Mouse (Mus musculus) cerebellum, postnatal 10 days (tissue): ENCODE data around the gene Rnf39.
A peak's percentile ranks its signal among the peaks of the same experiment; 100 is the strongest.

ENCODE experiments used
- DNase-seq, 2 experiments: peaks; one replicate each; pipeline ENCODE4 v3.0.0; 2021; ENCODE audit warnings: mixed read lengths in 2 of 2

Rnf39 gene

DNA sequence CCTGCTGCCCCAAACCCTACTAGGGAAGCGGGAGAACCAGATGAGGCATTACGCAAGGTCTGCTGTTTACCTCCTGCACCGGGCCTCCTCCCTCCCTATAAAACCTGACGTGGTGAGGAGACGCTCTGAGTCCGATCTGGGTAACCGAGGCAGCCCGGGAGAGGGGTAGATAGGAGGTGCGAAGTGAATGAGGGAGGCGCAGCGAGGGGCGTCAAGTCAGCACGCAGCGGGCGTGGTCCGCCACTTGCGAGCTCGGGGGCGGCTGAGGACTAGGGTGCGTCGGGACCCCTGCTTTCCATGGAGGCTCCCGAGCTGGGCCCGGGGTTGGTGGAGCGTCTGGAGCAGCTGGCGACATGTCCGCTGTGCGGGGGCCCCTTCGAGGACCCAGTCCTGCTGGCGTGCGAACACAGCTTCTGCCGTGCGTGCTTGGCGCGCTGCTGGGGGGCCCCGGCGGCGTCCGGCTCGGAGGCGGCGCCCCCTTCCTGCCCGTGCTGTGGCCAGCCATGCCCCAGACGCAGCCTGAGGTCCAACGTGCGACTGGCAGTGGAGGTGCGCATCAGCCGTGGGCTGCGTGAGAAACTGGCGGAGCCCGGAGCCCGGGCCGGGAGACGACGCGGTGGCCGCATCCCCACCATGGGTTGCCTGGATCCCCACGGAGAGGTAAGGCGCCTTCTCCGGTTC is at the start of gene Rnf39:
TSS of gene Rnf39 (plus strand) at position 128 of the 681 bp plus-strand sequence.
- DNase-seq: peak; percentile 27 to 34

DNA sequence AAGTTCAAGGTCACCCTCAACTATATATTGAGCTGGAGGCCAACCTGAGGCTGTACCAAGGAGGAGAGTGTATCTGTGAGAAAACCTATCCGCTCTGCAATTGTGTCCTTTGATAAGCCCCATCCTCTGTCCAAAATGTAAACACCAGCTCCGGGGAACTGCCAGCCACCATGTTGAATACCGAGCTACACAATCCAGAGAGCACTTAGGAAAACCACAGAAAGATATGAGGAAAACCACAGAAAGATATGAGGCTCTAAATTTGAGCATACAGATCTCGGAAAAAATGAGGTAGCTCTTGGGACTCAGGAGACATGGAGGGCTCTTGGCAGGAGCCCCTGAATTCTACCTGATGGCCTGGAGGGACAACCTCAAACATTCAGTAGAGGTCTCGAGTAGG is 49.3 kb upstream of the Rnf39 start:
- no peak for DNase-seq

DNA sequence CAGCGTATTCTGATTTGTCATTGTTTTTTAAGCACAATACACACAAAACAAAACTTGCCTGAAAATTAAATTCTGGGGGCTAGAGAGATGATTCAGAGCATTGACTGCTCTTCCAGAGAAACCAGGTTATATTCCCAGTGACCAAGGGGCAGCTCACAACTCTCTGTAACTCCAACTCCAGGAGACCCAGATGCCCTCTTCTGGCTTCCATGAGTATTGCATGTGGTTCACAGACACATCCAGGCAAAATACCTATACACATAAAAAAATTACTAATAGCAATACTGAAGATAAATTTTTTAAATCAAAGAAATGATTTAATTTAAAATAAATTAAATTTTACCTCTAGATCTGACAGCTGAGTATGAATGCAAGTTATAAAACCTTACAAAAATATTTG is 46.1 kb upstream of the Rnf39 start:
- DNase-seq: peak; percentile 66 to 76

DNA sequence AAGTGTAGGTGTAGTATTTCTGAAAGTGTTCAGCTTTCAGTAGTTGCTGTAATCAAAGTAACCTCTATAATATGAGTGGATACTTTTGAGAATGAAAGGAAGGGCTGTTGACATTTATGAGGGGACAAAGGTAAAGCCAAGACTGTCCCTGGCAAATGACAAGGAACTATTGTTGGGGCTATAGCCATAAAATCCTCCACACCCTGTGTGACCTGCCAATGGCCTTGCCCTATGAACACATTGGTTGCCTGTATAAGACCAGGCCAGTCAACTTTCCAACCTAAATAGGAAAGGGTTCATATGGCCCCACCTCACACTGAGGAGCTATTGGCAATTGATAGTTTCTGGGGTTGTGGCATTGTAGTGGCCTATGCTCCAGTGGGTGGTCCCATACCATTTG is 45.7 kb upstream of the Rnf39 start:
- no peak for DNase-seq

DNA sequence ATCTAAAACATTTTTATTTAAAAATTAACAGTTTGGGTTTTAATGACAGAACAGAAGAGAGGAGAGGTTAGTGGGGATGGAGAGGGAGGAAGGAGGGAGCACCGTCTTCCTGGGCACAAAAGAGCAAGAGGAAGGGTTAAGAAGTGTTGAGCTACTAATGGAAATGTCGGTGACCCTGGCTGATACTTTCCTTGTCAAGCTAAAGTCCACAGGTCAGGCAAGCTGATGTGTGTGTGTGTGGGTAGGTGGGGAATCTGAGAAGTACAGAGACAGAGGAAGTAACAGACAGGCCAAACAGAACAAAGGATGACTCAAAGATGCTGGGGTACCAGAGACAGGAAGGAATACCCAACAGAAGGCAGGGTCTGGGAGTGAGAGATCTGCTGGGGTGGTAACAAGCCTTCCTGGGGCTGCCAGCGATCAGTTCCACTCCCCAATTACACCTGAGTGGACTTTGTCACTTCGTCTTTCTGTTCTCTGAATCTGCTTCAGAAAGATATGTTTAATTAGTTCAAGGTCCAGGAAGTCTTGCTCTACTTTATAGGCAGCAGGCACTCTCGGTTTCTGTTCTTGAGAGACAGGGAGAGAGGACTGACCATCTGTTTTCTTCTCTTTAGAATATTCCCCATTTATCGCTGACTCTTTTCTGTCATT is 45.0 kb upstream of the Rnf39 start, which contains the start of gene Trim31:
TSS of gene Trim31 (plus strand) at position 567 of the 654 bp plus-strand sequence.
- no peak for DNase-seq

DNA sequence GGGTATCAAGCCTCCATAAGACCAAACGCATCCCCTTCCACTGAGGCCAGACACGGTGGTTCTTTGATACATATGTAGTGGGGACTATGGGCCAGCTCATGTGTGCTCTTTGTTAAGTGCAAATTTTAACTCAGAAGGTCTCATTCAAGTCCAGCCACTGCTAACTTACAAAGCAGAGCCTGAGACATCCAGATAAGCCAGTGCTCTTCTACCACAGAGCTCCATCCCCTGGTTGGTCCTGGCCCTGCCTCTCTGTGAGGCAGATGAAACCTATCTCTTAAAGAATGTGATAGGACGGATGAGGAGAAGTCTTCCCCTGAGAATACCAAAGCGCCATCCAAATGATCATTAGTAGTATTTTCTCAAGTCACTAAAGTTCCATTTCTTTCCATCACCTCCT is 43.3 kb upstream of the Rnf39 start:
- no peak for DNase-seq

DNA sequence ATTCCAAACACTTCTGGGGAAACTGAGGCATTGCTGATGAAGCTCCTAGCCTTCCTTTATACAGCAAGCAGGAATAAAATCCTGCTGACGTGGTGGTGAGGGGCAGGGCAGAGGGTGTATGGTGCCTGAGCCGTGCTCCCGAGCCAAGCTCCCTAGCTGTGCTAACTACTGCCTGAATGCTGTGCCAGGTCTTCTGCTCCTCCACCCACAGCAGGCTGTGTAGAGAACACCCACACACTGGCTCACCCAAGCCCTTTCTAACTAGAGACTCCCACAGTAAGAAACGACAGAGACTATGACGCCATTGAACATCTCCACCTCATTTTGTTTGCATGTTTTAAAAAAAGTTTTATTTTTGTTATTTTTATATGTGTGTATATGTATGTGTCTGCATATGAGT is 42.7 kb upstream of the Rnf39 start:
- DNase-seq: peak in 1 of 2 experiments; percentile 10

DNA sequence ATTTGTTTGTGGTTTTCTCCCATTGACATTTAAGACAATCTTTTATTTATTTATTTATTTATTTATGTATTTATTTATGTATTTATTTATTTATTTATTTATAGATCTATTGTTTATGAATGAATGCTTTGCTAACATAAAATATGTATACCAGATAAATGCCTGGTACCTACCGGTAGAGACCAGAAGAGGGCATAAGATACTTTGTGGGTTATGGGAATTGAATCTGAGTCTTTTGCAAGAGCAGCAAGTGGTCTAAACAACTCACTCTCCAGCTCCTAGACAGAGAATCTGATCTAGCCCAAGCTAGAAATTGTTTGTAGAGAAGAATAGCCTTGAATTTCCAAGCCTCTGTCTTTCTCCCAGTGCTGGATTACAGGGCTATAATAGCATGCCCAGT is 42.0 kb upstream of the Rnf39 start:
- DNase-seq: peak; percentile 6 to 12

DNA sequence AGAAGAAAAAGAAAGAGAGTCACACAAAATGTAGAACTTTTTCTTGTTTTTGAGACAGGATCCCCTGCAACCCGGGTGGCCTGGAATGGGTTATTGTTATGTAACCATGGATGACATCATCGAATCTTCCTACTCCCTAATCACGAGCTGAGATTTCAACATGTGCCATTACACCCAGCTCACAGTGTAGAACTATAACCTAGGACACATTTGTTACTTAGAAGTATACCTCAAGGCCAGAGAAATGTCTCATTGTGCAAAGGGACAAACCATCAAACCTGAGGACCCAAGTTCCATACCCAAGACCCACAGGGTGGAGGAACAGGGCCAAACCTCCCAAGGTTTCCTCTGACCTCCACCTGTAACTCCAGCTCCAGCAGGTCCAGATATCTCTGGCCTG is 39.1 kb upstream of the Rnf39 start:
- DNase-seq: no peak

DNA sequence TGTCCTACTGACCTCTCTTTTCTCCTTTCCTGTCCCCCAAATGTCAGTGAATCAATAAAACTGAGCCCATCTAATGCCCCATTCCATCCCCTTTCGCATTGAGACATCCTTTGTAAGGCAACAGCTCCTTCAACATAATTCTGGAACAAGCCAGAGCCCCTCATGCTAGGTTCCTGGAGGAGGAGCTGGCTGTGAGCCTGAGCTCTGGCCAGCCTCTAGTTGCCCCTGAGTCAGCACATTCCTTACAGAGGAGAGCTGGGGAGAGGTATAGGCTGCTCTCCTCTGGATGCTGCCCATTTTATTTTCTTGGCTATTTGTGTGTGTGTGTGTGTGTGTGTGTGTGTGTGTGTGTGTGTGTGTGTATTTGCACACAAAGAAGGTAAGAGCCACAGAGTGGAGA is 34.5 kb upstream of the Rnf39 start:
- DNase-seq: no peak

DNA sequence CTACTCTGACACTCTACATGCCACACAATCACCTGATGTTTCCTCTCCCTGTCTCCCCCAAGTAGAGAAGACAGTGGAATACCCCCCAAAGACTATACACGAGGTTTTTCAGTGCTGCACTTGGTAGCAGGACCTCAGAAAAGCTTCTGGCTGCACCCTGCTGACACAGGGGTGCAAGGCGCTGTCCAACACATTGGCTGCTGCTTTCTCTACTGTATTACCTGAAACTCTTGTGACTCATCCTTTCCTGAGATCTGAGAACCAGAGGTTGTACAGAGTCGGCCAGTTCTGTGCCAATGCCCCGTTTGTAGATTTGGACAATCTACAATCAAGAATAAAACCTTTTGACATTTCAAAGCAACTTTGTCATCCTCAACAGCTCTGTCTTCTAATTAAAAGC is 32.9 kb upstream of the Rnf39 start:
- no peak for DNase-seq

DNA sequence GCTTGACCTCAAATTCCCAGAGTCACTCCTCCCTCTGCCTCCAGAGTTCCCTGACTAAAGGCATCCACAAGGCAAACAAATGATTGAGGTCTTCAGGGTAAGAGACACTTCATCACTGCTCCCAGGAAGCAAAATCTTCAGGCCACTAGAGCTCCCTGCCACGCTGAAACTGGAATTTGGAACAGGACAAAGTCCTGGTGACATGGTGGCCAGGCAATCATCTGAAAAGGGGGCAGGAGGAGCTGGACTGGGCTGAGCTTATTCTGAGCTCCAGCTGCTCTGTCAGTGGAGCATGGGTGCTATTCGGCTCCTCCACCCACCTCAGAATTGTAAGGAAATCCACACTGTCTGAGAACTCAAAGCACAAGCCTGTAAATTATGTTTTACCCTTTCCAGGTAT is 30.7 kb upstream of the Rnf39 start:
- DNase-seq: no peak

DNA sequence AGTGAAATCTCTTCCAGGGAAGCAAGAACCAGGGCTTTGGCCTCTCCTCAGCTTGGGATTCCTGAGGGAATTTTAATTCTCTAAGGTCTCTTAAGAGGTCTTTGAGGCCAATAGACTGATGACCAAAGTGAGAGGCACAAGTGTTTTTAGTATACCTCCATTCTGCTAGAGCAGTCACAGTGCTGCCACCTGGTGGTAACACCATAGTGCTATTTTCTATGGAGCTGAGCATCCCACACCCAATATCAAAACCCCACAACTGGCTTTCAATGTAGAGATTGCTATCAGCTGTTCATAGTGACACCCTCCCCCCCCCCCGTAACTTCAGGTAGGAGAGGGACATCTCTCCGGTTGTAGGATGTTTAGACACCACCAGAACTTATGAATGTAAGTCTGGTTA is 28.6 kb upstream of the Rnf39 start:
- DNase-seq: peak; percentile 91 to 94

DNA sequence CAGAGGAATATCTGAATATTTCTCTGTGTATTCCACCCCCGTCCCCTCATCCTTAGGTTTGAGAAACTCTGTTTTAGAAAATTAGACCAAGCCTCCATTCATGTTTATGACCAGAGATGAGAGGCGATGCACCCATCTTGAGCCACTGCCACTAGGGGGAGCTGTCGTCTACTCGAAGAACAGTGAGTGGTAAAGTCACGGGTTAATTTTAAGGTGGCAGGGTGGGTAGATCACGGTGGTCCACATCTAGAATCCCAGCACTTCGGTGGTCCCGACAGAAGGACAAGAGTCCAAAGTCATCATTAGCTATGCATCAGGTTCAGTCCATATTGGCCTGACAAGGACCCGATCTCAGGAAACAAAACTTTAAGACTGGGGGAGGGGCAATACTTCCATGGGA is 27.6 kb upstream of the Rnf39 start:
- peak; percentile 85 to 90 for DNase-seq

DNA sequence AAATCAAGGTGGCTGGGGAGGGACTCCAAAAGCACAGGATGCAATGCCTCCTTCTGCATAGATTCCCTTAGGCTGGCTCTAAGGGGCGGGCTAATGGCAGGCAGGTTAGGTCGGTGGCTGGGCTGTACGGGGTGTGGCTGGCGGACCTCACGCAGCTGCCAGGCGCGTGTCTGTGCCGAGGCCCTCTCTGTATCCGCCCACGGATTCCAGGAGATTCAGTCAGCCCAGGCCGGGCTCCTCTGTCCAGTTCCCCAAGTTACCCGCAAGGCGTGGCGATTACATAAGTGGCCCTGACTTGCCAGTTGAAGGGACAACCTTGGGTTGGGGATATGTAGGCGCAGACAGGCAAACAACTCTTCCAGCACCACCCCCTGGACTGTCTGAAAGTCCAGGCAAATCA is 22.5 kb upstream of the Rnf39 start:
- no peak for DNase-seq

DNA sequence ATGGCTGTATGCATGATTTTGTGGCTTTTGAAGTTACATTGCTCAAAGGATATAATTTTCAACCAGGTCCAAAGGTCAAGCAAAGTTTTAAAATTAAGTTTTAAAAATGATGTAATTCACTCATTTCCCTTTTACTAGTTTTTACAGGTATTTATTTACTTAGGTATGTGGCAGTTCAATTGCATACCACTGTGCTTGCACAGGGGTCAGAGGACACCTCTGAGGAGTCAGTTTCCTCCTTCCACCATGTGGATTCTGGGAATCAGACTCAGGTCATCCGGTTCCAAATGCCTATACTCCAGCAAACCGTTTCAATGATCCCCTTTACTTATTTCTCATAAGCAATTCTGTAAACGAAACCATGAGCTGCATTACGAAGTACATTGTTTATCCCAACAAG is 20.0 kb upstream of the Rnf39 start:
- DNase-seq: no peak

DNA sequence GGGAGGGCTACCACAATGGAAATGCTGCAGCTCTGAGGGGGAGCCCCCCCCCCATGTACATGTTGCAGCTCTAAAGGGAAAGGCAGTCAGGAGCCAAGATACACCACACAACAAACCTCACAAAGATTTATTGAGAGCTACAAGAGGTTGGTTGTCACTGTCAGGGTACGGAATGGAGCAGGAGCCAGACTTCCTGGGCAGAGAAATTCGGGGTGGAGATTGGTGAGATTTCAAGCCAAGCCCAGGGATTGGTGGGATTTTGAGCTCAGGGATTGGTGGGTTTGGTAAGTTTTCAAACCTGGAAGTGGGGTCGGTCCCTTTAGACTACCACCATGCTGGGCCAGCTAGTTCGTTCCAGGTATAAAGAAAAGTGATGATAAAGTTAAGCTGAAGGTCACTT is 19.2 kb upstream of the Rnf39 start:
- DNase-seq: no peak

DNA sequence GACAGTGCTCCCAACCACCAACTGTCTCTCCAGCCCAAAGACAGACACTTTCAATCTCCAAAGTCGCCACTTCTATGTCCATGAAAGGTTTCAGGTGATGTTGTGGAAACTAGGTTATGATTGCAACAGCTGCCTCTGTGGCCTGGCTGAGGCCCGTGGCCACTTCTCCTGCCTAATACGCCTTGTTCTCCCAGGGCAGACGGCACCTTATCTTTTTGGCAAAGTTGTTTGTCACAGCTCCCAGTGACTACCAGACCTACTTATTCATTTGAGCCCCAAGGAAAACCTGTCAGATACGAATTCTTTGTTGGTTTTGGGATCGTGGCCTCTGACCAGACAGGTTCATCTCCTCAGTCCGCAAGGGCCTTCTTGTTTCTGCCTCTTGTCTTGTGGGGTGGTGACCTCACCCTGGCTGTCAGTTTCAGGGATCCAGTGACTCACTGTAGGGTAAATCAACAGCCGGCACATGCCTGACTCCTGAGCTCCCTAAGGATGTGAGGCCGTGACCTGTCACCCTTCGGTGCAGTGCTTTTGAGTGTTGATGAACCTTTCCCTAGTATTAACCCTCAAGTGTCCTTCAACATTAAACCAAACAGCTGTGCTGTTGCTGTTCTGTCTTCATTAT is 15.1 kb upstream of the Rnf39 start:
- no peak for DNase-seq

DNA sequence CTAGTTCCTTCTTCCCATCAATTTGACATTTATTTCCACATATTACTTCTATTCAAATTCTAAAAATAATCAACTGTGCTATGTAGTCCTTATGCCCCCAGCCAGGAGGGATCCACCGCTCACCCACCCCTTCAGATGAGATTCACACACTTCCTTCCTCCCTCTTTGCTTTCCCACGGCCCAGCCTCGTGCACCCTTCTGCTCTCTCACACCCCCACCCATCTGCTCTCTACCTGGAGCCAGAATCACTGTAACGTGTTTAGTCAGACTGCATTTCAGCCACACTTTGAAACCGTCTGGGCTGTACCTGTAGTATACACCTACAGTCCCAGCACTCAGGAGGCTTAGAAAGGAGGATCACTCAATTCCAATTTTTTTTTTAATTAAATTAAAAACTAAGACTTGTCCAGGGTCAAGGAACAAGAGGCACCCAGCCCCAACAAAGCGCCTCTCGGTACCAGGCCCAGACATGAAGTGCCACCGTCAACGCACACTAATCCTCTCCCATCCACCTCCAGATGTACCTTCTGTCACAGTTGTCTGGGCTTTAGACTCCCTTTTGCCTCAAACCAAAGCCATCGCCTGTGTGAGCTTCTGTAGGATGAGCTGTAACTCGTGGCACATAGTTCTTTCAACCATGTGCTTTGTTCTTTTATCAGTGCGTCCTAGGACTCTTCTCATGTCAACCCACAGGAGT is 13.3 kb upstream of the Rnf39 start:
- DNase-seq: peak; percentile 40 to 41

DNA sequence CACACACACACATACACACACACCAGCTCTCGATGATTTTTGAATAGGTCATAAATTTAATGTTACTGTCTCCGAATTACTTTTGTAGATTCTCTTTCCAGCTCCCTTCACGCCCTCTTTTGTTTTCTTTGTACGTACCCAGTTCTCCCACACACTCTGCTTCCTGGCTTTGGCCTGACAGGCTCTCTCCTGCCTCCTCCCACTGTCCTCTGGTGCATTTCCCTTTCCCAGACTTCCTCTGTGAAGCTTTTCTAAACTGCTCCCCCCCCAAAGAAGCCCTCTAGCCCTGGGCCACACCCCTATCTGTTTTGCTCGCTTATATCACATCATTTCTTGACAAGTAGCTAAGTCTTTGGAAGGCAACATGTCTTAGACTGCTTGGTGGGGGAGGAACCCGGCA is 12.5 kb upstream of the Rnf39 start:
- no peak for DNase-seq

DNA sequence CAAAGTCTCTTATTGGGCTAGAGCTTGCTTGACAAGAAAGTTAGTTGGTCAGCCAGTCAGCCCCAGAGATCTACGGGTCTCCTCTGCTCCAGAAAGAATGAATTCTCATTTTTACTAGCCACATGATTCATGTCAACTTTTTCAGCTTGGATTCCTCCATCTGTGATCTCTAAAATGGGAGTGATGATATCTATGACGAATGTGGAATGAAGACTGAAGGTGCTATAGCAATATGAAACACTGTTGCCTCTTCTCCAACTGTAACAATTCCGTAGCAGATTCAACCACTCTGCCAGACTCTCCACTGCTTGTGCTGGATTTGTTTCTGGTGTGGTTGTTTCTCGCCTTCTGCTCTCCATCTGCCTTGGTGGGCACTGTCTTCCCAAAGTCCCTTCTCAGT is 11.6 kb upstream of the Rnf39 start:
- DNase-seq: no peak

DNA sequence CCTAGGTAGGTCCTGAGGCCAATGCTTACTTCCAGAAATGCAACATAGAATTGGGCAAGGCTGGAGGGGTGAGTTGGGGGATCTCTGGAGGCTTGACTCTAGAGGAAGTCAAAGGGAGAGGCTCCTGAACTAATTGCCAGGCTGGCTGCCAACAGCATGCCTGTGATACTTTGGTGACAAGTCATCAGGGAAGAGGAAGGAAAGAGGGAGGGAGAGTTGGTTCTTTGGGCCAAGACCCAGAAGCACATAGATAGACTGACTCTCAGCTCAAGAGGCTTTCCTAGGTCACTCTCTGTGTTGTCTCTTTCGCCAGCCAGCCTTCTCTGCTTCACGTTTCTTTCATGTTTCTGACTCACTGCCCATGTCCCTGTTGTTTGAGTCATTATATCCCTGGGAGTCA is 10.9 kb upstream of the Rnf39 start:
- no peak for DNase-seq

DNA sequence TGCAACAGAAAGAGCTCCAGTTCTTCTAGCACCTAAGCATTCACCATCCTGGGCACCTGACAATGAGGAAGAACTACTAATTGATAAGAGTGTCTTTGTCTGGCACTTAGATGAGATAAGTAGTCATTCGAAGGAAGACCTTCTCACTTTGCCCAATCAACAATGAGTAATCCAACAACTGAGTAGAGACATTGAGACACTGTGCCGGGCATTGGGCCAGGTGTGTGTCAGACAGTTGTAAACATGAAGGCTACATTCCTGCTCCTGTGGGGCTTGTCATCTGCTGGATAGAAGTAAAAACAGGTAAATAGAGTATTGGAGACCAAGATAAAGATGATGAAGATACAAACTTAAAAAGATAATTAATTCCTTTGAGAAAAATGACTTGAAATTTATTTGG is 4.7 kb upstream of the Rnf39 start:
- DNase-seq: no peak

DNA sequence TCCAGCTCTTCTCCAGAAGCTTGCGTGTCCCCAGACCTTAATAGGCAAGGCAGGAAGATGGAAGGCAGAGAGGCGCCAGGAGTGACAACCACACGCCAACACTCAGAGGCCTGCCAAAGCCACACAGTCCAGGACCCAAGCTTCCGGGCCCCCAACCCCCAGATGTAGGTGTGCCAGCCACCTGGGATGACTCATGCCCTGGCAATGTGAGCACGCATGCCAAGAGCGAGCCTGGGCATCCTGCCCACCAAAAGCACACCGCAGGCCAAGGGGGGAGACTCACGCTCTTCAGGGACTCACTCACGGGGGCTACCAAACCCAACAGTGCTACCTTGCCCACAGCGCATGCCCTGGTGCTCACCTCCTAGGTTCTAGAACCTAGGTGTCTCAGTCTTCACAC is 327 bp upstream of the Rnf39 start:
- DNase-seq: peak; percentile 73 to 76
